Mouse (Mus musculus) limb, embryonic 12.5 days (tissue): Measurements from ENCODE around the gene Prkrip1. TPM values are rescaled to one million over a fixed set of nuclear protein-coding genes. Genes with fewer than 3 reads are reported as not detected.

ENCODE experiments used
- ATAC-seq: fragments of 200-750 bp; cut with Nextera tagmentation; 2 replicates; pipeline ENCODE4 v1.8.0; 2017; ENCODE audit warnings: low read depth, moderate TSS enrichment; ENCODE audit not compliant: insufficient number of reproducible peaks, insufficient read depth, low FRiP score, low TSS enrichment
- H3K27ac ChIP-seq: fragments of 300-500 bp; sonication (generic); 2 replicates; pipeline ENCODE4 v1.5.1; 2016; ENCODE audit warnings: mild to moderate bottlenecking, moderate library complexity
- H3K27me3 ChIP-seq: fragments of 300-500 bp; sonication (generic); 2 replicates; pipeline ENCODE4 v1.6.1; 2016; ENCODE audit warnings: mild to moderate bottlenecking, moderate library complexity
- H3K36me3 ChIP-seq: fragments of 300-500 bp; sonication (generic); 2 replicates; pipeline ENCODE4 v1.6.1; 2016; ENCODE audit warnings: mild to moderate bottlenecking, moderate library complexity
- H3K4me1 ChIP-seq: fragments of 300-500 bp; sonication (generic); replicated peaks from 2 replicates; pipeline ENCODE4 v1.6.1; 2016
- H3K4me2 ChIP-seq: fragments of 300-500 bp; sonication (generic); 2 replicates; pipeline ENCODE4 v1.6.1; 2016; ENCODE audit warnings: mild to moderate bottlenecking, moderate library complexity
- H3K4me3 ChIP-seq: fragments of 300-500 bp; sonication (generic); replicated peaks from 2 replicates; pipeline ENCODE4 v1.5.1; 2016; ENCODE audit warnings: mild to moderate bottlenecking
- H3K9ac ChIP-seq: fragments of 300-500 bp; sonication (generic); replicated peaks from 2 replicates; pipeline ENCODE4 v1.6.1; 2016; ENCODE audit warnings: mild to moderate bottlenecking, moderate library complexity
- H3K9me3 ChIP-seq: fragments of 300-500 bp; sonication (generic); 2 replicates; pipeline ENCODE4 v1.6.1; 2016; ENCODE audit warnings: mild to moderate bottlenecking, moderate library complexity
- WGBS: fragments of 180-500 bp; shearing (Covaris S2); methylation state at CpG from one replicate; pipeline ENCODE4 v1.1.7; 2016; 5-methylcytosine and 5-hydroxymethylcytosine counted together
- polyA plus RNA-seq: library from polyadenylated mRNA; unstranded; fragments of >200 nt; fragmentation: Nextera tagmentation; extraction: Ambion mirVana; gene quantifications from 2 replicates; pipeline ENCODE4 v1.2.1, GENCODE M21; 2016

The Prkrip1 gene
- polyA plus RNA-seq, result 59.1 and 65.1 TPM in 2 replicates

DNA sequence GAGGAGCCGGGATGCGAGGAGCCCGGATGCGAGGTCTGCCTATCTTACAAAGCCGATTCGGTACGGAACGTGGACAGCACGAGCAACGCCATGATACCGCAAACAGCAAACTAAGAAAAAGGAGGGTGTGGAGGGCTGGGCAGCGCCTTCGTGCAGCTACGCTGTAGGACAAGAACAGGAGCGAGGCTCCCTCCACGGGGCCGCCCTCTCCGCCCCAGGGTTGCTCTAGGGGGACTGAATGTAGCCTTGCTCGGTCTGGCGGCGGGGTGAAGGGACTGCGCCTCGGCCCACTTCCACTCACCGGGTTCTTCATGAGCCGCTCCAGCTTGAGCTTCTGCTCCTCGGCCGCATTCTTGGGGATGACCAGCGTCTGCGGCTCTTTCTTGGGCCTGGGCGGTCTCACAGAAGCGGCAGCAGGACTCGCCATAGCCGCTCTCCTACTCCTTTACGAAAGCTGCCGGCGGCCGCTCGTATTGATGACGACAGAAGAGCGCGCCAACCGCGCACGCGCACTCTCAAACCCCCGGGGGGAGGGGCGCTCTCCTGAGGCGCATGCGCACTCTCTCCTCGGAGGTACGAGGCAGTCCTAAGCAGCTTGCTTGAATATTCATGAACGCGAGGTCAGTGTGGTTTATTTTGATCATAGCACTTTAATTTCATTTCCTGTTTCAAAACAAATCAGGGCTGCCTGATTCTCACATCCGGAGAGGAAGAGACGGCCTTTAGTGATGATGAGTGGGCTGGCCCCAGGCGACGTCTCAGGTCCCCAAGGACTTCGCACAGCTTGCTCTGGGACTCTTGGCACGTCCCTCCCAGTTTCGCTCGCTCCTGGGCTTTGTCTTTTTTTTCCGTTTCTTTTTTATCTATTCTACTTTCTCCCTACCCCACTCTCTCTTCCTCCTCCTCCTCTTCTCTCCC is at the start of gene Prkrip1:
TSS of gene Prkrip1 (minus strand) at position 490 of the 918 bp plus-strand sequence.
- H3K4me1 ChIP-seq, result peaks cover 12% of the 10 kb centered on the region
- peak; percentile 82 for ATAC-seq
- under 1% methylated on average over 62 of the region's 62 CpGs for WGBS
- peaks cover 36% of the 10 kb centered on the region for H3K36me3 ChIP-seq
- peak within 1 kb of the TSS; percentile 96 for H3K4me2 ChIP-seq
- H3K4me3 ChIP-seq, result peak within 1 kb of the TSS; percentile 98
- no peaks in the 10 kb centered on the region for H3K27me3 ChIP-seq
- peak within 1 kb of the TSS; percentile 89 for H3K9ac ChIP-seq
- H3K27ac ChIP-seq, result peak within 1 kb of the TSS; percentile 70; the same call in 1 of the 2 replicates
- H3K9me3 ChIP-seq, result peaks cover 2% of the 10 kb centered on the region; the same call in 1 of the 2 replicates

DNA sequence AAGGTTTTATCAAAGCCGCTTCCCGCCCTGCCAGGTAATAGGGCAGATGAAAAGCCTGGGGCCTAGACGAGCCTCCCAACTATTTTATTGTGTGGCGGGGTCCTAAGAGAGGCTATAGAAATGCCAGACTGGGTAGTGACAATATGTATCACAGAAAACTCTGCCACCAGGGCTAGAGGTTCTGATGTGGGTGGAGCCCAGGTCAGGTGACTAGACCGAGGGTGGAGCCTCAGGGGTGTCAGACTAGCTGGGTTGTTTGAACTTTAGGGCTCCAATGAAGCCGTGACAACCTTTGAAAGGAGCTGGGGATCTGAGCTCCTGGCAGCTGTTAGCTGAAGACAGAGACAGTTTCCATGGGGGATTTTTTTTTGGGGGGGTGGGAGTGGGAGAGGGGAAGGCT is 49.7 kb upstream of the Prkrip1 start:
- peaks cover 7% of the 10 kb centered on the region; the same call in 1 of the 2 replicates for H3K36me3 ChIP-seq
- no peak overlapping the region for H3K9ac ChIP-seq
- no peaks in the 10 kb centered on the region for H3K9me3 ChIP-seq
- no peak for ATAC-seq
- H3K4me1 ChIP-seq, result peaks cover 15% of the 10 kb centered on the region
- no peaks in the 10 kb centered on the region for H3K27me3 ChIP-seq
- H3K4me2 ChIP-seq, result no peak overlapping the region
- no peak overlapping the region for H3K27ac ChIP-seq
- 51% methylated on average over 6 of the region's 6 CpGs for WGBS
- H3K4me3 ChIP-seq, result no peak overlapping the region

DNA sequence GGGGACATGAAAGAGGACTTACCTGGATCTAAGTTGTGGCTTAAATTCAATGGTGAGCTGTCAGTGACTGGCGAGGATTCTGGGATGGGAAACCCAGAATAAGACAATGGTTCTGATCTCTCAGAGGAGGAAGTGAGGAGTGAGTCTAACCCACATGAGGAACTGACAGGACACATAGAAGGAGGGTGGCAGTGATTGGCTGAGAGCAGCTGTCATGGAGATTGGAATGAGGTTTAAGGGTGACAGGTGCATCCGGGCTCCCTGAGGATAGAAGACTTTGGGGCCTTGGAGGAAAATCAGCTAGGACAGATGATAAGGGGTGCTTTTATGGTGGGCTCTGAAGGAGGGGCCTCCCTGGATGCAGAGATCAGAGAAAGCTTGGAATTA is 47.7 kb upstream of the Prkrip1 start, which contains the start of gene Sh2b2:
TSS of gene Sh2b2 (minus strand) at position 105 of the 387 bp plus-strand sequence.
- Histone ChIP-seq H3K4me1 (peaks cover 24% of the 10 kb centered on the region), H3K9ac (peak within 1 kb of the TSS; percentile 72; the same call in 1 of the 2 replicates)

DNA sequence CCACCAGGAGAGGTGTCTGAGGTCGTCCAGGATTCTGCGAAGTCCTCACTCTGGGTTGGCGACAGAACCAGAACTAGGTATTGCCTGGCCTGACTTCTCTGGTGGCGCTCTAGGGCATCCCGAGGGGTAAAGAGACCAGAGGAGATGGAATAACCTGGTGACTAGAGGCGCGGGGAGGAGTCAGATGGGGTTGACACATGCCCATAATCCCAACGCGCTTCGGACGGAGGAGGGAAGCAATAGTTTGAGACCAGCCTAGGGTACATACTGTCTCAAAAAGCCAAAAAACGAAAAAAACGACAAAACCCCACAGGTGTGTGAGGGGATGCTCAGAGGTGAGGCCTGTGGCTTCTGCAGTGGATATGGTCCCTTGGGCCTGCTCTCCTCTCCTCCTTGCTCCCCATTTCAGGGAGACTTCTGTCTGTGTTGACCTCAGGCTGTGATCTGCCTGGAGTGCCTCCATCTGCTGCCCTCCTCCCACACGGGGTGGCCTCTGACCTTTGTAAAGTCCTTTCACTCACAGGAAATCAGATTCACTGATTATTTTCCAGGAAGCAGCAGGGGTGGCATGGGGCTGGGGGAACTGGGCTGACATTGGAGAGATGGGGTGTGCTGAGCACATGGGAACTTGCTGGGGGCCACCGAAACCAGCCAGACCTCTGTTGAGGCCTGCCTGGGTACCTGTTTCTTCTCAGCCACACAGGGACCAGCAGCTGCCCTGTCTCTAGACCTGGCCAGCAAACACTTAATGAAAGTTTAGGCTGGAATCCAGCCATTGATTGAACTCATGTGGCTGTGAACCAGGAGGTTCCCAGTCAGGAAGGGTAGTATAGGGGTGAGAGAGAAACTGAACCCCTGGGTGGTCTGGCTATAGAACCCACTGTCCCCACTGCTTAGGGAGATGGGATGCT is 47.0 kb upstream of the Prkrip1 start:
- ATAC-seq, result no peak
- H3K27ac ChIP-seq, result peak overlapping the region; percentile 56
- 13% methylated on average over 15 of the region's 15 CpGs for whole genome bisulfite sequencing
- peak overlapping the region; percentile 94 for H3K4me2 ChIP-seq
- H3K4me1 ChIP-seq, result peaks cover 29% of the 10 kb centered on the region
- peak overlapping the region; percentile 77 for H3K4me3 ChIP-seq
- no peaks in the 10 kb centered on the region for H3K27me3 ChIP-seq
- H3K36me3 ChIP-seq, result 0 out of 2 replicates have a peak, but pooled peaks cover 3% of the 10 kb centered on the region
- peak overlapping the region; percentile 72; the same call in 1 of the 2 replicates for H3K9ac ChIP-seq
- H3K9me3 ChIP-seq, result no peaks in the 10 kb centered on the region

More for the DNA sequence above, 47.7 kb upstream of the Prkrip1 start, which contains the start of gene Sh2b2:
- H3K9me3 ChIP-seq, result no peaks in the 10 kb centered on the region
- 0 out of 2 replicates have a peak, but pooled peaks cover 3% of the 10 kb centered on the region for H3K36me3 ChIP-seq
- ATAC-seq, result no peak
- 84% methylated on average over 2 of the region's 2 CpGs for WGBS
- H3K27ac ChIP-seq, result peak within 1 kb of the TSS; percentile 56
- H3K4me2 ChIP-seq, result peak within 1 kb of the TSS; percentile 94
- H3K4me3 ChIP-seq, result peak within 1 kb of the TSS; percentile 77
- no peaks in the 10 kb centered on the region for H3K27me3 ChIP-seq

DNA sequence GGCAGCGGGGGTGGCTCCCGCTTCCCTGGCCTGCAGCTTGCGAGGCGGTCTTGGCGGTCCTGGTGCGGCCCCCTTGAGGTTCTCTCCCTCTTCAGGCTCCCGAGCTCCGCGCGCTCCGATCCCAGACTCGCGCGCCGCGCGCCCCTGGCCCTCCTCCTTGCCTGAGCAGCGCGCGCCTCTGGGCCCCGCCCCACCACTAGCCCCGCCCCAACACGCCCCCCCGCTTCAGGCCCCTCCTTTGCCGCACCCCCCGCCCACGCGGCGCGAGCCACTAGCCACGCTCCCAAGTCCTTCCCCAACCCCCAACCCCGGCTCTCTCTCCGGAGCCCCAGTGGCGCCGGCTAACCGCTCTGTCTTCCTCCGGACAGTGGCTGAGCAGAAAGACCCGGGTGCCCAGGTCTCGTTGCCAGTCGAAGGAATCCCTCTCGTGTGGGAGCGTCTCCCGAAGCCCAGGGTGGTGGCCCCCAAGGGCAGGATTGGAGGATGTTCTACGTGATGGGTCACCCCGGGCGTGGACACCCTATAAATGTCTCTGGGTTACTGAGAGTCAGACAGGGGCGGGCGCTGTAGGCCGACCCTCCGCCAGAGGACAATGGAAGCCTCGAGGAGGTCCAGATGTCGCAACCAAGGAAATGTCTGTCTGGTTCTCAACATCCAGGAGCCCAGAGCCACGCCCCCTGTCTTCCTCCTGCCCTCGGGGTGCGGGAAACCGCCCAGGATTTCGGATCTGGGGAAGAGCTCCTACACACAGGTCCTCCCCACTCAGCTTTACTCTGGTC is 46.2 kb upstream of the Prkrip1 start:
- peak overlapping the region; percentile 77 for H3K4me3 ChIP-seq
- ATAC-seq, result peak; percentile 76
- 0 out of 2 replicates have a peak, but pooled peaks cover 3% of the 10 kb centered on the region for H3K36me3 ChIP-seq
- H3K4me2 ChIP-seq, result peak overlapping the region; percentile 94
- H3K27ac ChIP-seq, result peak overlapping the region; percentile 66
- H3K27me3 ChIP-seq, result no peaks in the 10 kb centered on the region
- H3K4me1 ChIP-seq, result peaks cover 37% of the 10 kb centered on the region
- WGBS, result under 1% methylated on average over 46 of the region's 57 CpGs
- H3K9me3 ChIP-seq, result no peaks in the 10 kb centered on the region
- peak overlapping the region; percentile 72 for H3K9ac ChIP-seq

DNA sequence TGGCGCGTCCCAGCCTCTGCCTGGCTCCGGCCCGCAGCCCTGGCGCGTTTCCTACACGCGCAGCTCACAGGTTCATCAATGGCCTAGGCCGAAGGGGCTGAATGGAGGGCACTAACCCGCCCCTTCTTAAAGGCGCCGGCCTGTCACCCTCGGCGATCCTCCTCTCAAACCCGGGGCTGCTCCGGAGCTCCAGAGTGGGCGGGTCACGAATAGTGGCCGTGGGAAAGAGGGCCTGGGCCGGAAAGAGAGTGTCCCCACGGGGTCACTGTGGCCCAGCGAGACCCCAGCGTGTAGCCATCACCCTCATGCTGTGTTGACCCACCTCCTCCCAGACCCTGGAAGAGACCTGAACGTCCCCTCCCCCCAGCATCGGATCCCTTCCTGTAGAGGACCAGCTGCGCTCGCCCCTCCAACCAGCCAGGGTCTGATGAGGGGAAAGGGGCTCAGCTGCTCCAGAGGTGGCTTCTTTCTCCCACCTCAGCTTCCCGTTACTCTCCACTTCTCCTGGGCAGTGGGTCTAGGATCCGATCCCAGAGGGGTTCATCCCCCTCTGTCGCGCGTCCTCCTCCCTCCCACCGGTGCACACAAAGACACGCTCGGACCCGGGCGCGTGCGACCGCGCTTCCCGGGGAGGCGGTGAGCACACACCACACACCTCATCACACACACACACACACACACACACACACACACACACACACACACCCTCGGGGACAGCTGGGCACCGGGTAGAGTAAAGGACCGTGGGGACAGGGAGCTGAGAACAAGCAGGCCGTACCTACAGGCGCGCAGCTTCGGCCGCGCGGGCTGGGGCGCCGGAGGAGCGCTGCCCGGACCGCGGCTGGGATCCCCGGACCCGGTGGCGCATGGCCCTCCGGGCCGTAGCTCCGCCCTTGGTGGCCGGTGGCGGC is 45.3 kb upstream of the Prkrip1 start:
- Histone ChIP-seq H3K36me3 (0 out of 2 replicates have a peak, but pooled peaks cover 3% of the 10 kb centered on the region), H3K9ac (peak overlapping the region; percentile 72), H3K9me3 (no peaks in the 10 kb centered on the region), H3K4me1 (peaks cover 39% of the 10 kb centered on the region), H3K4me2 (peak overlapping the region; percentile 94), H3K4me3 (peak overlapping the region; percentile 77), H3K27ac (peak overlapping the region; percentile 66), H3K27me3 (no peaks in the 10 kb centered on the region)
- WGBS, result under 1% methylated on average over 67 of the region's 67 CpGs
- peak; percentile 5; the same call in 1 of the 2 replicates for ATAC-seq

DNA sequence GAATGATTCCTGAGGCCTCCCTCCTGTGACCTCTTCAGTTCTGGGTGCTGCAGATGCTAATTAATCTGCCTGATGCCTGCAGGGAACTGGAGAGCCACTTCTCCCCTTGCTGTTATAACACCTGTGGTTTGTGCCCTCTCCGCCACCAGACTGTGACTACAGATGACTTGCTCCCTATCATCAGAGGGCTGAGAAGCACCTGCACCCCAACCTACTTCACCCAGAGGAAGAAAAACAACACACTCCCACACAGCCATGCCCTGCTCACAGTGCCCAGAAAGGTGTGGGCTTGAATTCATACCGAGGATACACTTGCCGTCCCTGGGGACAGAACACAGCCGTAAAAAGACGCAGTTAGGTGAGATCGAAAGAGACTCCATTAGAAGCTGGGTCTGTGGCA is 42.4 kb upstream of the Prkrip1 start:
- Histone ChIP-seq H3K9me3 (no peaks in the 10 kb centered on the region), H3K27ac (no peak overlapping the region), H3K4me1 (peaks cover 52% of the 10 kb centered on the region), H3K27me3 (no peaks in the 10 kb centered on the region; the same call in 1 of the 2 replicates), H3K4me3 (no peak overlapping the region), H3K36me3 (no peaks in the 10 kb centered on the region), H3K9ac (no peak overlapping the region), H3K4me2 (no peak overlapping the region)
- ATAC-seq, result no peak
- WGBS, result 73% methylated on average over 6 of the region's 6 CpGs

DNA sequence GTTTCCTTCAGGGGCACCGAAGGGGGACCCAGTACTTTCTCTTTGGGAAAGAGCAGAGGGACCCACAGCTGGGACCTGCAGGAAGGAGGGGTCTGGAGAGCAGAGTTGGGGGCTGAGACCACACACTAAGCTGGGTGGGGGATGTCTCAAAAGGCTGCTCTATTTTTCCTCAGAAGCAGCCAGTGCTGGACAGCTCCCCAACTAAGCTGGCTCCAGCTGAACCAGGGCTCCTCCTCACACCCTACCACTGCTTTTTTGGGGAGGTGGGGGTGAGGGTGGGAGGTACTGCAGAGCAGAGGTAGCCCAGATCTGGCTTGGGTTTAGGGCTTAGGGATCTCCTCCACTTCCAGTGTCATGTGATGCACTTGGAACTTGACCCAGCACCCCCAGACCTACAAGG is 41.6 kb upstream of the Prkrip1 start:
- no peak overlapping the region for H3K9ac ChIP-seq
- H3K4me1 ChIP-seq, result peaks cover 45% of the 10 kb centered on the region
- H3K27ac ChIP-seq, result no peak overlapping the region
- ATAC-seq, result no peak
- no peaks in the 10 kb centered on the region for H3K36me3 ChIP-seq
- H3K4me3 ChIP-seq, result no peak overlapping the region
- no peaks in the 10 kb centered on the region for H3K9me3 ChIP-seq
- 42% methylated on average over 1 of the region's 1 CpGs for WGBS
- no peak overlapping the region for H3K4me2 ChIP-seq
- H3K27me3 ChIP-seq, result no peaks in the 10 kb centered on the region; the same call in 1 of the 2 replicates

DNA sequence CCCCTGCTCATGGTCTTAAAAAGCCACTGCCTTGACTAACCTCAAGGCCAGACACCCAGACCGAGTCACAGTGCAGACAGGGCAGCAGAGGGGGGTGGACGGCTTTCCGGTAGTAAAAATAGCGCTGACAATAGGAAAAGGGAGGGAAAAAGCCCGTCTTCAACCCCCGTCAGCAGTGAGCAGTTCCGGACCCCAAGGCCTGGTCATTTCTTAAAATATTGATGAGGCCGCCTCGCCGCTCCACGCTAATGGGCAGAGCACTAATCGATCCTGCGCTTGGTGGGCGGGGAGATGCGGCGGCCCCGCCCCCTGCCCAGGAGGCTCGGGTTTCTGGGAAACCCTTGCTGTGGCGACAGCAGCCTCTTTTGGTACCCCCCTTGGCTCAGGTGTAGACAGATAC is 38.8 kb upstream of the Prkrip1 start:
- WGBS, result 1% methylated on average over 19 of the region's 19 CpGs
- no peak overlapping the region for H3K27ac ChIP-seq
- peaks cover 31% of the 10 kb centered on the region for H3K4me1 ChIP-seq

More for the DNA sequence above, 38.8 kb upstream of the Prkrip1 start:
- Histone ChIP-seq H3K4me2 (peak overlapping the region; percentile 66), H3K27me3 (peaks cover 6% of the 10 kb centered on the region), H3K9me3 (no peaks in the 10 kb centered on the region), H3K9ac (peak overlapping the region; percentile 44), H3K36me3 (no peaks in the 10 kb centered on the region), H3K4me3 (peak overlapping the region; percentile 37)
- ATAC-seq, result no peak
